Mouse (Mus musculus) lung, adult 2 months (tissue): ENCODE data around the gene Ascc2.

Experiments used
- CTCF ChIP-seq: fragments of 200-500 bp; IDR thresholded peaks from 2 replicates; pipeline ENCODE4 v1.5.1; 2011; ENCODE audit warnings: mild to moderate bottlenecking, low read length, control low read depth; ENCODE audit not compliant: insufficient read depth
- POLR2A ChIP-seq: fragments of 200-500 bp; IDR thresholded peaks from 2 replicates; pipeline ENCODE4 v1.6.1; 2011; ENCODE audit warnings: low read depth, mild to moderate bottlenecking, control low read depth, low read length, borderline replicate concordance; ENCODE audit errors: extremely low read depth

GRCm38 (mm10) chr11:4606541-4606940, 31.0 kb upstream of the Ascc2 start:
- TF ChIP-seq CTCF (no peak), POLR2A (no peak)
